Mouse (Mus musculus): Measurements from ENCODE around the gene C8b. TPM values are rescaled to one million over a fixed set of nuclear protein-coding genes. Genes with fewer than 3 reads are reported as not detected.
A peak's percentile ranks its signal among the peaks of the same experiment; 100 is the strongest.

The C8b gene
- 0.22 TPM in 1 of 2 replicates, not detected in the other for polyA plus RNA-seq (2014; fragmentation: Nextera tagmentation; extraction: Ambion mirVana)

- Histone ChIP-seq H3K27me3 (ENCODE audit: control insufficient read depth, insufficient read depth, low read length) (no peaks in the 10 kb centered on the region), H3K4me3 (replicated peaks; ENCODE audit: low read depth, low read length) (no peak within 1 kb of the TSS), H3K4me1 (ENCODE audit: control insufficient read depth, insufficient read depth, low read length) (0 out of 2 replicates have a peak, but pooled peaks cover 5% of the 10 kb centered on the region), H3K9ac (replicated peaks; ENCODE audit: low read length) (no peak within 1 kb of the TSS), H3K36me3 (ENCODE audit: control insufficient read depth, insufficient read depth, low read length) (no peaks in the 10 kb centered on the region), H3K27ac (replicated peaks; ENCODE audit: low read depth, low read length) (no peak within 1 kb of the TSS), H3K9me3 (ENCODE audit: control insufficient read depth, low read length) (no peaks in the 10 kb centered on the region), H3K4me2 (ENCODE audit: low read length) (no peak within 1 kb of the TSS)
- no peak for DNase-seq
- 93% methylated on average over 8 of the region's 8 CpGs for WGBS
- ATAC-seq (ENCODE audit: low FRiP score, low TSS enrichment), result no peak
Observed at GRCm38 (mm10) chr4:104766065-104766464, at the start of gene C8b. C8b (plus strand) TSS chr4:104766317.

GRCm38 (mm10) chr4:104716506-104716905 is 49.6 kb upstream of the C8b start:
- 65% methylated on average over 1 of the region's 1 CpGs for WGBS

GRCm38 (mm10) chr4:104718973-104719795 is 46.9 kb upstream of the C8b start:
- ATAC-seq (ENCODE audit: low FRiP score, low TSS enrichment), result peak; percentile 61; the same call in 1 of the 2 replicates
- DNase-seq, result peak; percentile 70
- H3K27ac ChIP-seq (replicated peaks; ENCODE audit: low read depth, low read length), result peak overlapping the region; percentile 58; the same call in 1 of the 2 replicates
- 0 out of 2 replicates have a peak overlapping the region, but pooled peaks have one; percentile 21 for H3K9ac ChIP-seq (replicated peaks; ENCODE audit: low read length)
- H3K27me3 ChIP-seq (ENCODE audit: control insufficient read depth, insufficient read depth, low read length), result no peaks in the 10 kb centered on the region
- 25% methylated on average over 13 of the region's 13 CpGs for WGBS
- no peak overlapping the region for H3K4me2 ChIP-seq (ENCODE audit: low read length)
- H3K9me3 ChIP-seq (ENCODE audit: control insufficient read depth, low read length), result no peaks in the 10 kb centered on the region
- no peak overlapping the region for H3K4me3 ChIP-seq (replicated peaks; ENCODE audit: low read depth, low read length)
- 0 out of 2 replicates have a peak, but pooled peaks cover 4% of the 10 kb centered on the region for H3K36me3 ChIP-seq (ENCODE audit: control insufficient read depth, insufficient read depth, low read length)
- peaks cover 23% of the 10 kb centered on the region for H3K4me1 ChIP-seq (ENCODE audit: control insufficient read depth, insufficient read depth, low read length)

More at GRCm38 (mm10) chr4:104716506-104716905, 49.6 kb upstream of the C8b start:
- Histone ChIP-seq H3K4me2 (ENCODE audit: low read length) (no peak overlapping the region), H3K27ac (replicated peaks; ENCODE audit: low read depth, low read length) (no peak overlapping the region), H3K4me3 (replicated peaks; ENCODE audit: low read depth, low read length) (no peak overlapping the region), H3K36me3 (ENCODE audit: control insufficient read depth, insufficient read depth, low read length) (0 out of 2 replicates have a peak, but pooled peaks cover 4% of the 10 kb centered on the region), H3K4me1 (ENCODE audit: control insufficient read depth, insufficient read depth, low read length) (peaks cover 13% of the 10 kb centered on the region), H3K27me3 (ENCODE audit: control insufficient read depth, insufficient read depth, low read length) (no peaks in the 10 kb centered on the region), H3K9ac (replicated peaks; ENCODE audit: low read length) (no peak overlapping the region), H3K9me3 (ENCODE audit: control insufficient read depth, low read length) (no peaks in the 10 kb centered on the region)
- ATAC-seq (ENCODE audit: low FRiP score, low TSS enrichment) (no peak), DNase-seq (no peak)

GRCm38 (mm10) chr4:104723527-104724045 is 42.5 kb upstream of the C8b start:
- H3K9me3 ChIP-seq (ENCODE audit: control insufficient read depth, low read length), result no peaks in the 10 kb centered on the region
- H3K27ac ChIP-seq (replicated peaks; ENCODE audit: low read depth, low read length), result peak overlapping the region; percentile 52
- no peak overlapping the region for H3K4me3 ChIP-seq (replicated peaks; ENCODE audit: low read depth, low read length)
- no peak overlapping the region for H3K4me2 ChIP-seq (ENCODE audit: low read length)
- 61% methylated on average over 6 of the region's 6 CpGs for WGBS
- DNase-seq, result peak; percentile 18
- H3K9ac ChIP-seq (replicated peaks; ENCODE audit: low read length), result no peak overlapping the region
- no peaks in the 10 kb centered on the region for H3K27me3 ChIP-seq (ENCODE audit: control insufficient read depth, insufficient read depth, low read length)
- H3K36me3 ChIP-seq (ENCODE audit: control insufficient read depth, insufficient read depth, low read length), result peaks cover 11% of the 10 kb centered on the region
- H3K4me1 ChIP-seq (ENCODE audit: control insufficient read depth, insufficient read depth, low read length), result peaks cover 24% of the 10 kb centered on the region
- no peak for ATAC-seq (ENCODE audit: low FRiP score, low TSS enrichment)

GRCm38 (mm10) chr4:104724258-104724657 is 41.9 kb upstream of the C8b start:
- ATAC-seq (ENCODE audit: low FRiP score, low TSS enrichment), result no peak

GRCm38 (mm10) chr4:104725673-104726072 is 40.4 kb upstream of the C8b start:
- Histone ChIP-seq H3K36me3 (ENCODE audit: control insufficient read depth, insufficient read depth, low read length) (peaks cover 10% of the 10 kb centered on the region), H3K4me1 (ENCODE audit: control insufficient read depth, insufficient read depth, low read length) (peaks cover 13% of the 10 kb centered on the region), H3K4me3 (replicated peaks; ENCODE audit: low read depth, low read length) (no peak overlapping the region), H3K9me3 (ENCODE audit: control insufficient read depth, low read length) (no peaks in the 10 kb centered on the region), H3K4me2 (ENCODE audit: low read length) (no peak overlapping the region), H3K9ac (replicated peaks; ENCODE audit: low read length) (no peak overlapping the region), H3K27me3 (ENCODE audit: control insufficient read depth, insufficient read depth, low read length) (no peaks in the 10 kb centered on the region), H3K27ac (replicated peaks; ENCODE audit: low read depth, low read length) (no peak overlapping the region)
- WGBS, result 53% methylated on average over 3 of the region's 3 CpGs
- ATAC-seq (ENCODE audit: low FRiP score, low TSS enrichment) (no peak), DNase-seq (peak; percentile 47)

More at GRCm38 (mm10) chr4:104724258-104724657, 41.9 kb upstream of the C8b start:
- Histone ChIP-seq H3K36me3 (ENCODE audit: control insufficient read depth, insufficient read depth, low read length) (peaks cover 10% of the 10 kb centered on the region), H3K4me1 (ENCODE audit: control insufficient read depth, insufficient read depth, low read length) (peaks cover 17% of the 10 kb centered on the region), H3K27me3 (ENCODE audit: control insufficient read depth, insufficient read depth, low read length) (no peaks in the 10 kb centered on the region), H3K9me3 (ENCODE audit: control insufficient read depth, low read length) (no peaks in the 10 kb centered on the region), H3K27ac (replicated peaks; ENCODE audit: low read depth, low read length) (peak overlapping the region; percentile 52), H3K9ac (replicated peaks; ENCODE audit: low read length) (no peak overlapping the region), H3K4me2 (ENCODE audit: low read length) (no peak overlapping the region), H3K4me3 (replicated peaks; ENCODE audit: low read depth, low read length) (no peak overlapping the region)
- DNase-seq, result peak; percentile 41
- WGBS, result 43% methylated on average over 5 of the region's 5 CpGs

- ATAC-seq (ENCODE audit: low FRiP score, low TSS enrichment) (no peak), DNase-seq (no peak)
- Histone ChIP-seq H3K27ac (replicated peaks; ENCODE audit: low read depth, low read length) (no peak overlapping the region), H3K4me1 (ENCODE audit: control insufficient read depth, insufficient read depth, low read length) (peaks cover 3% of the 10 kb centered on the region; the same call in 1 of the 2 replicates), H3K36me3 (ENCODE audit: control insufficient read depth, insufficient read depth, low read length) (peaks cover 10% of the 10 kb centered on the region), H3K27me3 (ENCODE audit: control insufficient read depth, insufficient read depth, low read length) (no peaks in the 10 kb centered on the region), H3K9ac (replicated peaks; ENCODE audit: low read length) (no peak overlapping the region), H3K9me3 (ENCODE audit: control insufficient read depth, low read length) (no peaks in the 10 kb centered on the region), H3K4me2 (ENCODE audit: low read length) (no peak overlapping the region), H3K4me3 (replicated peaks; ENCODE audit: low read depth, low read length) (no peak overlapping the region)
- WGBS, result 73% methylated on average over 8 of the region's 8 CpGs
Observed at GRCm38 (mm10) chr4:104729185-104729584, 36.9 kb upstream of the C8b start.

GRCm38 (mm10) chr4:104746500-104746899 is 19.6 kb upstream of the C8b start:
- WGBS, result 75% methylated on average over 6 of the region's 6 CpGs
- peak; percentile 22 for DNase-seq
- H3K9ac ChIP-seq (replicated peaks; ENCODE audit: low read length), result no peak overlapping the region
- no peaks in the 10 kb centered on the region for H3K4me1 ChIP-seq (ENCODE audit: control insufficient read depth, insufficient read depth, low read length)
- no peaks in the 10 kb centered on the region for H3K9me3 ChIP-seq (ENCODE audit: control insufficient read depth, low read length)
- no peaks in the 10 kb centered on the region for H3K27me3 ChIP-seq (ENCODE audit: control insufficient read depth, insufficient read depth, low read length)
- H3K36me3 ChIP-seq (ENCODE audit: control insufficient read depth, insufficient read depth, low read length), result no peaks in the 10 kb centered on the region
- H3K4me3 ChIP-seq (replicated peaks; ENCODE audit: low read depth, low read length), result no peak overlapping the region
- H3K27ac ChIP-seq (replicated peaks; ENCODE audit: low read depth, low read length), result no peak overlapping the region
- ATAC-seq (ENCODE audit: low FRiP score, low TSS enrichment), result no peak
- no peak overlapping the region for H3K4me2 ChIP-seq (ENCODE audit: low read length)
